Mouse (Mus musculus) MN1 (cell line): Measurements from ENCODE around the gene Ap3d1.

ENCODE experiments used
- DNase-seq: peaks from one replicate; pipeline ENCODE4 v3.0.0-alpha.2; 2016; ENCODE audit warnings: low spot score

The Ap3d1 gene

GRCm38 (mm10) chr10:80703643-80704042 lies 38.4 kb downstream of the Ap3d1 start:
- no peak for DNase-seq

- DNase-seq = peak; percentile 97
These were observed 39.3 kb downstream of the Ap3d1 start for GRCm38 (mm10) chr10:80702536-80703390.

DNA sequence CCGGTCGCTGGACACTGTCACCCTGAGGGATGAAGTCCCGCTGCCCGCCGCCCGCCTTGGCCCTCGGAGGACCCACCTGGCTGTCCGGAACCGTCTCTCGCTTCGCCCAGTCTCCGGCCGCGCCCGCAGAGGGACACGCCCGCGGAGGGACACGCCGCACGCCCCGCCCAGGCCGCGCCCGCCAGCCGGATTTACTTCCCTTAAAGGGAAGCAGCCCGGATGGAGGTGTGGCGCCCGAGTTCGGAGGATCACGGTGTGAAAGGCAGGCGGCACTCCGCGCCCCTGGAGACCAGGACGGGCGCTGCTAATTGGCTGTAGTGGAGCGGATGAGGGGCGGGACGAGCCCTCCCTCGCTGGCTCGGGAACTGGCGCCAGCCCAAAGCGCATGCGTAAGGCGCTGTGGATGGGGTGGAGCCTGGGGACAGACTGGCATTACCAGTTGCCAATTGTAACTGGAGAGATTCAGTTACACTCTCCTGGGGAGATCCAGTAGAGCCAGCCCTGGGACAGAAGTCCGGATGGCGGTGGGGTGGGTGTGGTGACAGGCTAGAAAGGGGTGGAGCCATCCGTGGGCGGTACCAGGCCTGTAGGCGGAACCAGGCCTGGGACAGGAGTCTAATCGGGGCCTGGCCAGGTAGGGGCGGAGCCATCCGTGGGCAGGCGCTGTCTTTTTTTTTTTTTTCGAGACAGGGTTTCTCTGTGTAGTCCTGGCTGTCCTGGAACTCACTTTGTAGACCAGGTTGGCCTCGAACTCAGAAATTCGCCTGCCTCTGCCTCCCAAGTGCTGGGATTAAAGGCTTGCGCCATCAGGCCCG lies 40.1 kb downstream of the Ap3d1 start, which contains the start of the genes Mob3a and Izumo4:
Mob3a (minus strand) TSS at position 257 of the 815 bp plus-strand sequence.
Izumo4 (plus strand) TSS at position 464 of the 815 bp plus-strand sequence.
- DNase-seq = peak; percentile 99

- DNase-seq = peak; percentile 14
These were observed 41.3 kb downstream of the Ap3d1 start for GRCm38 (mm10) chr10:80700732-80701131.

GRCm38 (mm10) chr10:80700038-80700504 lies 42.0 kb downstream of the Ap3d1 start:
- DNase-seq = no peak

- DNase-seq = no peak
These were observed 43.5 kb downstream of the Ap3d1 start for GRCm38 (mm10) chr10:80698605-80699004.

GRCm38 (mm10) chr10:80697812-80698211 lies 44.3 kb downstream of the Ap3d1 start:
- no peak for DNase-seq

GRCm38 (mm10) chr10:80697393-80697787 lies 44.7 kb downstream of the Ap3d1 start:
- no peak for DNase-seq

GRCm38 (mm10) chr10:80696502-80697392 lies 45.3 kb downstream of the Ap3d1 start:
- DNase-seq = no peak

GRCm38 (mm10) chr10:80695801-80696501 lies 46.1 kb downstream of the Ap3d1 start:
- DNase-seq = no peak

DNA sequence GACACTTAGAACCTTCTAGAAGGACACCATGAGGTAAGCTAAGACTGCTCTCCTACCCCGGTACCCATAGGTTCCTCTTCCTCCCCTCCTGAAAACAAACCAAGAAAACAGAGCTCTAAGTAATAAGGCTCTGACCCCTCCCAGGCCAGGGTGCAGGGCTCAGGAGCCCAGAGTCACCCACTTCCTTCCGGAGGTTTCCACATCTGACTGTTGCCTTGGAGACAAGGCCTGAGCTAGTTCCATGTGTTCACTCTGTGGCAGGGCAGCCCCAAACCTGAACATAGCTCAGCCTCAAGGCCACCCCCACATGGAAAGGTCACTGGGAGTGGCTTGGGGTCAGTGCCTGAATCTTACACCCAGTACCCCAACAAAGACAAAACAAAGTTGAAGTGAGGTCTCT lies 46.9 kb downstream of the Ap3d1 start:
- DNase-seq = no peak

GRCm38 (mm10) chr10:80694159-80694938 lies 47.7 kb downstream of the Ap3d1 start:
- DNase-seq = no peak

GRCm38 (mm10) chr10:80693401-80694045 lies 48.5 kb downstream of the Ap3d1 start:
- no peak for DNase-seq

- no peak for DNase-seq
These were observed 49.6 kb downstream of the Ap3d1 start for GRCm38 (mm10) chr10:80692249-80693165.

GRCm38 (mm10) chr10:80687850-80688249 lies 54.2 kb downstream of the Ap3d1 start:
- DNase-seq = peak; percentile 74

DNA sequence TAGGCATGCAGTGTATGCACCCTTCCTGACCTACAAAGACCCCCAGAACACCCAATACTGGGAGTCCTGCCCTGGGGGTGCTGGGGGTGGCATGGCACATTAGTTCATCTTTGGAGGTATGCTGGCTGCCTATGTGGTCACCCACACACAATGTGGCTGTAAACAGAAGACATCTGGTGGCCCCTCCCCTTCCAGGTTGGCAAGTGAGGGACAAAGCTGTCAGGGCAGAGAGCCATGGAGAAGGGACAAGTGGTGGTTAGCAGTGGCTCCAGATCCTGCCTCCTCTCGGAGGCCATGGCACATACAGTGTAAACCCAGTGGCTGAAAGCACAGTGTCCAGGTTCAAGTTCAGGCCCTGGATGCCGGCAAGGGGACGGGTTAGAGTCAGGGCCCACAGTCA lies 55.4 kb downstream of the Ap3d1 start:
- DNase-seq = no peak

- no peak for DNase-seq
These were observed 57.1 kb downstream of the Ap3d1 start for GRCm38 (mm10) chr10:80684984-80685383.

DNA sequence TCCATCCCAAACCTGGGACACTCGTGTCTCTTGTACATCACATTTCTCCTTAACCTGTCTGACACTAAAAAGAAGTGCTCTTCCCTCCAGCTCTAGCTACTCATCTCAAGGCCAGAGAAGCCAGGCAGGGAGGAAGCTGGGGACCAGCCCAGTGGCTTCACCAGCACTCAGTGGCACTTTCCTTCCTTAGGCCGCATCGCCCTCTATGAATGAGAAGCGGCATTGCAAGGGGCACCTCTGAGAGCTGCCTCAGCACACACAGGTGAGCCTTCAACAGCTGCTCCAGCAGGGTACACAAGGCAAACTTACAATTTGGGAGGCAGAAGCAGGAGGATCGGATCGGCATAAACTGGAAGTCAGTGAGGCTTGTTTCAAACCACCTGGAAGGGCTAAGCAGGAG lies 57.9 kb downstream of the Ap3d1 start:
- peak; percentile 77 for DNase-seq

GRCm38 (mm10) chr10:80683647-80684046 lies 58.4 kb downstream of the Ap3d1 start:
- DNase-seq = no peak
